Mouse (Mus musculus): Measurements from ENCODE around the gene Pln. TPM values are rescaled to one million over a fixed set of nuclear protein-coding genes. Genes with fewer than 3 reads are reported as not detected.

Gene Pln
- polyA plus RNA-seq, 1 experiment = 381 TPM

DNA sequence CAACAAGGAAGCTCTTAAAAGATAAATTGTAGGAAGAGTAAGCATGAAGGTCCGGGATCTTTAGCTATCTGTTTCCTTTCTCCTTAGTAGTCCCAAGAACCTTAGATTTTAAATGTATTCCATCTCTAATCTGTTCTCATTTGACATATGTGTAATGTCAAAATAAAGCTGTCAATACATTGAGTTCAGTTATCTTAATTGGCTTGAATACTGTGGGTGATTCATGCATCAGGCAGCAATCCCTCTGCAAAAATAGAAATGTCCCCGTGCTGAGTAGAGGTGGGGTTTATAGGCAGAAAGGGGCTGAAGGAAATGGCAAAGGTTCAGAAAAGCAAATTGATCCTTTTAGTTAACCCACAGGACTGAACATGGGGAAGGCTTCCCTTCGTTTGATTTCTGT is 8.2 kb upstream of the Pln start:
- no peak overlapping the region for H3K4me3 ChIP-seq (ENCODE audit: control insufficient read depth, insufficient read depth, low read length)
- no peak for TF ChIP-seq CTCF (IDR thresholded peaks at IDR 0.05; ENCODE audit: borderline replicate concordance, control insufficient read depth, extremely low read depth, insufficient read depth, low read length, poor library complexity)
- no peak for TF ChIP-seq POLR2A (IDR thresholded peaks at IDR 0.05; ENCODE audit: control insufficient read depth, extremely low read depth, insufficient read depth, low read length, poor library complexity)
- H3K27me3 ChIP-seq (ENCODE audit: control insufficient read depth, insufficient read depth, low read length) = no peaks in the 10 kb centered on the region
- WGBS = 92% methylated on average over 3 of the region's 3 CpGs
- no peaks in the 10 kb centered on the region for H3K36me3 ChIP-seq (ENCODE audit: control insufficient read depth, insufficient read depth, low read length)
- H3K4me1 ChIP-seq (replicated peaks; ENCODE audit: control insufficient read depth, insufficient read depth, low read length) = no peaks in the 10 kb centered on the region
- no peak for DNase-seq
- H3K27ac ChIP-seq (ENCODE audit: control insufficient read depth, insufficient read depth, low read length) = no peak overlapping the region

DNA sequence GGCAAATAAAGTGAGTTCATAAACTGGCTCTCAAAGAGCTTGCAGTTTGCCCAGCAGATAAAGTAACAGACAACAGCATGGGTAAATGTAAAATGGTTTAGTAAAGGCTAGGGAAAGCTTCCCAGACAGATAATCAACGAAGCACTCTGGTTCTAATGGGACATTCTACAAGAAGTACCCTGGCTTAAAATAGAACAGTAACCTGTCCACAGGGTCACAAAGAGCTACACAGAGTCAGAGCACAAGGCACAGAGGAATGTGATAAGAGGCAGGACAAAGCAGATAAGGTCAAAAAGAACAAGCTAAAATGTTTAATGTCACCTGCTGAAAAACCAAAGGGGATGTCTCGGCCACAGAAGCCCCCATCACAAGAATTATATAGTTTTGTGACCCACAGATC is 4.7 kb upstream of the Pln start:
- TF ChIP-seq POLR2A (IDR thresholded peaks at IDR 0.05; ENCODE audit: control insufficient read depth, extremely low read depth, insufficient read depth, low read length, poor library complexity) = no peak
- no peak for TF ChIP-seq CTCF (IDR thresholded peaks at IDR 0.05; ENCODE audit: borderline replicate concordance, control insufficient read depth, extremely low read depth, insufficient read depth, low read length, poor library complexity)
- Histone ChIP-seq H3K4me3 (ENCODE audit: control insufficient read depth, insufficient read depth, low read length) (no peak overlapping the region), H3K36me3 (ENCODE audit: control insufficient read depth, insufficient read depth, low read length) (no peaks in the 10 kb centered on the region), H3K27ac (ENCODE audit: control insufficient read depth, insufficient read depth, low read length) (no peak overlapping the region), H3K27me3 (ENCODE audit: control insufficient read depth, insufficient read depth, low read length) (no peaks in the 10 kb centered on the region), H3K4me1 (replicated peaks; ENCODE audit: control insufficient read depth, insufficient read depth, low read length) (no peaks in the 10 kb centered on the region)
- WGBS = 68% methylated on average over 2 of the region's 2 CpGs
- no peak for DNase-seq

DNA sequence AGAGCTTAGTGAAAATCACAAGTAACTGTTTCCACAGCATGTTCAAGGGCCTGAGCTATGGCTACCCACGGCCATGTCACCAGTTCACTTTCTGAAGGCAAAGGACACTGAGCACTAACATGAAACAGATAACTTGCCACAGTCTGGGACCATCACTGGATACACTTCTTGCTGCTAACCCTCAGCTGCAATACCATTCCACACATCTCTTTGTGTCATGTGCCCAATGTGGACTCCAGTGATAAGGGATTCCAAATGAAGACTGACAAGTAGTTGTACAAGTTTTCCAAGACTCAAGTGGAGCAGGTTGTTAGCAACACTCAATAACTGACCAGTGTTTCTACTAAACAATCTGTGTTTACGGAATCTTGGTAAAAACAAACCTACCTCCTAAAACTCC is 2.2 kb upstream of the Pln start:
- TF ChIP-seq CTCF (IDR thresholded peaks at IDR 0.05; ENCODE audit: borderline replicate concordance, control insufficient read depth, extremely low read depth, insufficient read depth, low read length, poor library complexity) (no peak), POLR2A (IDR thresholded peaks at IDR 0.05; ENCODE audit: control insufficient read depth, extremely low read depth, insufficient read depth, low read length, poor library complexity) (no peak)
- WGBS = 95% methylated on average over 2 of the region's 2 CpGs
- no peaks in the 10 kb centered on the region for H3K27me3 ChIP-seq (ENCODE audit: control insufficient read depth, insufficient read depth, low read length)
- no peak for DNase-seq
- no peak overlapping the region for H3K27ac ChIP-seq (ENCODE audit: control insufficient read depth, insufficient read depth, low read length)
- H3K4me3 ChIP-seq (ENCODE audit: control insufficient read depth, insufficient read depth, low read length) = no peak overlapping the region
- no peaks in the 10 kb centered on the region for H3K4me1 ChIP-seq (replicated peaks; ENCODE audit: control insufficient read depth, insufficient read depth, low read length)
- no peaks in the 10 kb centered on the region for H3K36me3 ChIP-seq (ENCODE audit: control insufficient read depth, insufficient read depth, low read length)

DNA sequence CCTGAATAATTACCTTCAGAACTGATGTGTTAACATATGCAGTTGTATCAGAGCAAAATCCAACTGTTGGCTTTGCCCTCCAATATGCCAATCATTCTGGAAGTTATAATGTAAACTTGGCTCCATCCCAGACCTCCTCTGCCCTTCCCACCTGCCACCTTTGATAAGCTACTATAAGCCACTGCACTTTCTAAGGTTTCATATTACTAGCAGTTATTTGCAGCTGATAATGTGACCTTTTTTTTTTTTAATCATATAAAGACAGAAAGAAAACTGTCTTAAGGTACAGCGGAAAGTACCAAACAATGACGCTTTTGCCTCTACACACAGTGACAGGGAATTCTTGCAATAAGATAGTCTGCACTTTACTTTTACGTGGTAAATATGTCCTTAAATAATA is 1.5 kb upstream of the Pln start:
- Histone ChIP-seq H3K4me3 (ENCODE audit: control insufficient read depth, insufficient read depth, low read length) (no peak overlapping the region), H3K36me3 (ENCODE audit: control insufficient read depth, insufficient read depth, low read length) (no peaks in the 10 kb centered on the region), H3K27ac (ENCODE audit: control insufficient read depth, insufficient read depth, low read length) (no peak overlapping the region), H3K27me3 (ENCODE audit: control insufficient read depth, insufficient read depth, low read length) (no peaks in the 10 kb centered on the region), H3K4me1 (replicated peaks; ENCODE audit: control insufficient read depth, insufficient read depth, low read length) (no peaks in the 10 kb centered on the region)
- no peak for DNase-seq
- TF ChIP-seq CTCF (IDR thresholded peaks at IDR 0.05; ENCODE audit: borderline replicate concordance, control insufficient read depth, extremely low read depth, insufficient read depth, low read length, poor library complexity) (no peak), POLR2A (IDR thresholded peaks at IDR 0.05; ENCODE audit: control insufficient read depth, extremely low read depth, insufficient read depth, low read length, poor library complexity) (no peak)
- 96% methylated on average over 3 of the region's 3 CpGs for WGBS

DNA sequence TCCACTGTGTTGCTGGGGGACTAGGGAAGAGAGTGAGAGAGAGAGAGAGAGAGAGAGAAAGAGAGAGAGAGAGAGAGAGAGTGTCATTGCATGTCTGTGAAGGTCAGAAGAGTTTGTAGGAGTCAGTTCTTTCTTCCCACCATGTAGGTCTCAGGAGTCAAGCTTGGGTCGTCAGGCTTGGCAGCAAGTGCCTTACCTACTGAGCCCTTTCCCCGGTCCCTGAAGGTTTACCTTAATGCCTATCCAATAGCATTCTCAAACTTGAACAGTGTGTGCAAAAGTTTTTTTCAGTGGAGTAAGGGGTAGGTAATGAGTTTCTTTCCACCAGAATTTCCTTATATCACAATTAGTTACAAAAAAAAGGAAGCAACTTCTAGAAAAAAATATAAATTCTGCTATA is 1.6 kb downstream of the Pln start:
- no peak for DNase-seq
- 89% methylated on average over 2 of the region's 2 CpGs for WGBS
- Histone ChIP-seq H3K36me3 (ENCODE audit: control insufficient read depth, insufficient read depth, low read length) (no peaks in the 10 kb centered on the region), H3K4me3 (ENCODE audit: control insufficient read depth, insufficient read depth, low read length) (no peak overlapping the region), H3K27me3 (ENCODE audit: control insufficient read depth, insufficient read depth, low read length) (no peaks in the 10 kb centered on the region), H3K27ac (ENCODE audit: control insufficient read depth, insufficient read depth, low read length) (no peak overlapping the region), H3K4me1 (replicated peaks; ENCODE audit: control insufficient read depth, insufficient read depth, low read length) (no peaks in the 10 kb centered on the region)
- TF ChIP-seq POLR2A (IDR thresholded peaks at IDR 0.05; ENCODE audit: control insufficient read depth, extremely low read depth, insufficient read depth, low read length, poor library complexity) (no peak), CTCF (IDR thresholded peaks at IDR 0.05; ENCODE audit: borderline replicate concordance, control insufficient read depth, extremely low read depth, insufficient read depth, low read length, poor library complexity) (no peak)

DNA sequence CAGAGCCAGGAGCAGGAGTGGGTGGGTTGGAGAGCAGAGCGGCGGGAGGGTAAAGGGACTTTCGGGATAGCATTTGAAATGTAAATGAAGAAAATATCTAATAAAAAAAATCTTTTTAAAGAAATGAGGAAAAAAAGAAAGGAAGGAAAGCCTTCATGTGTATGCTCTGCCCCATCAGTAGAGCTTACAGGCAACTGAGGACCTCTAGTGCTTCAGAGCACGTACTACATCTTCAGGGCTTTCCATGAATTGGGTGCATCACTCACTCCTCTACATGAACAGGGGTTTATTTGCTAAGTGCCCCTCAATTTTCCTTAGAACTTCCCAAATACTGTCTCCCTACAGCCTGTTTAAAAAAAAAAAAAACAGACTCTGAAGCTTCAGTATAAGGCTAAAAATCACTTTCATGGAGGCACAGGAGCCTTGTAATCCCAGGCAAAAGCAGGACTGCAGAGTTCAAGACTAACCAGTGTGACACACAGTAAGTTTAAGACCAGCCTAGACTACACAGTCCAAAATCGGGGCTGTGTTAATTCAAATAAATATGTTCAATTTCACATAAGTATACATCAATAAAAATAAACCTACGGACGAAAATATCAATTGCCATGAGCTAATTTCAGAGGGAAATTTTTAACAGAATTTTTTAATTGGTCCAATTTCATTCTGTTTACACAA is 4.0 kb downstream of the Pln start:
- no peaks in the 10 kb centered on the region for H3K4me1 ChIP-seq (replicated peaks; ENCODE audit: control insufficient read depth, insufficient read depth, low read length)
- no peaks in the 10 kb centered on the region for H3K27me3 ChIP-seq (ENCODE audit: control insufficient read depth, insufficient read depth, low read length)
- TF ChIP-seq CTCF (IDR thresholded peaks at IDR 0.05; ENCODE audit: borderline replicate concordance, control insufficient read depth, extremely low read depth, insufficient read depth, low read length, poor library complexity) (no peak), POLR2A (IDR thresholded peaks at IDR 0.05; ENCODE audit: control insufficient read depth, extremely low read depth, insufficient read depth, low read length, poor library complexity) (no peak)
- no peak overlapping the region for H3K4me3 ChIP-seq (ENCODE audit: control insufficient read depth, insufficient read depth, low read length)
- DNase-seq = no peak
- no peak overlapping the region for H3K27ac ChIP-seq (ENCODE audit: control insufficient read depth, insufficient read depth, low read length)
- 89% methylated on average over 7 of the region's 7 CpGs for WGBS
- H3K36me3 ChIP-seq (ENCODE audit: control insufficient read depth, insufficient read depth, low read length) = no peaks in the 10 kb centered on the region
